Mouse (Mus musculus): ENCODE data around the gene Senp5. TPM values are rescaled to one million over a fixed set of nuclear protein-coding genes. Genes with fewer than 3 reads are reported as not detected.
A peak's percentile ranks its signal among the peaks of the same experiment; 100 is the strongest.

Senp5 gene
- total RNA-seq, 2 experiments from 2014 or later, result 20.2 to 21.0 TPM

DNA sequence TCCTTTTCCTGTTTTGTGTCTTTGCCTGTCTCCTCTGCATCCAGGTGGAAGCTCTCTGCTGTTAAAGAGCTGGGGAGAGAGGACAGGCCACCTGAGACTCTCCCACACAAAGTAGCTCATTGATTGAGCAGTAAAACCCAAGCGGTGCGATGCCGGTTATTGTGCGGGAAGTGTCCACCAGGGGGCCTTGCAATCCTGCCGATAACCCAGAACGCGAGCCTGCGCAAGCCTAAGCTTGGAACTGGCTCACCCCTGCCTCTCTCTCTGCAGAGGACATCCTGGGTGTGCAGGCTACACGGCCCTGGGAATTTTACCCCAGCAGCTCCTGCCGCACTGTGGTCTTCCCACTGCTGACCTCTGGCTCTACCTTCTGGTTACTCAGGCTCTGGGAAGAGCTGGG lies 59.1 kb downstream of the Senp5 start:
- peak; percentile 65 for ATAC-seq (replicated peaks; ENCODE audit: poor library complexity)

DNA sequence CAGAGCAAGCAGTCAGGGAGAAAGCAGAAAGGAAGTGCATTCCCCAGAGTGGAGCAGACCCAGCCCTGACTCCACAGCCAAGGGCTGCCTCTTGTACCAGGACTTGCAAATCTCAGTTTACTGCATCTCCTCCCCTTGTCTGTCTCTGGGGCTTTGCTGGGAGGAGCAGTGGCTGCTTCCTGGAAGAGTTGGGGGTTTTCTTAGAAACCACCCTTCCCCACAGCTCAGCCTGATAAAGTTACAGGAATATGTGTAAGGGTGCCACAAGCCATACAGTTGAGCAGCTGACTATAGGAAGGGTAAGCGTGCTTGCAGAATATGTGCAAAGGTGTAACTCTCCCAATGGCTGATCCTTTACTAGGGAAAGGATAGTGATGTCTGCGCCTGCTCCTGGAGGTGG lies 62.5 kb downstream of the Senp5 start:
- ATAC-seq (replicated peaks; ENCODE audit: poor library complexity), result 0 out of 2 replicates have a peak, but pooled peaks have one; percentile 16

DNA sequence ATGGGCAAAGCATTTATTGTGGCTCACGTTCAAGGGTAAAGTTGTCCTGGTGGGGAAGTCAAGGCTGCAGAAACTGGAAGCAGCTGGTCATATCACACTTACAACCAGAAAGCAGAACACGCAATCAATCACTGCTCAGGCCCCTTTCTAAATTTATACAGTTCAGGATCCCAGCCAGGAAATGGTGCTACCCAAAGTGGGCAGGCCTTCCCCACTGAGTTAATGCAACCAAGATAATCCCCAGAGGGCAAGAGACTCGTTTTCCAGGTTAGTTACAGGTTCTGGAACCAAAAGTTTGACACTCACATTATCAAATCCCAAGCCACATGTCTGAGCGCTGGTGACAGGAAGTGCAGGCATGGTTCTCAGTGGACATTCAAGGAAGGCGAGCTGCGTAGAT lies 64.2 kb downstream of the Senp5 start:
- no peak for ATAC-seq (replicated peaks; ENCODE audit: poor library complexity)

GRCm38 (mm10) chr16:31936568-31936967 lies 66.5 kb downstream of the Senp5 start:
- ATAC-seq (replicated peaks; ENCODE audit: poor library complexity), result no peak

- peak; percentile 52 for ATAC-seq (replicated peaks; ENCODE audit: poor library complexity)
These were observed 67.8 kb downstream of the Senp5 start for GRCm38 (mm10) chr16:31935091-31935979.

- ATAC-seq (replicated peaks; ENCODE audit: poor library complexity), result no peak
These were observed 68.5 kb downstream of the Senp5 start for GRCm38 (mm10) chr16:31934550-31935010.

DNA sequence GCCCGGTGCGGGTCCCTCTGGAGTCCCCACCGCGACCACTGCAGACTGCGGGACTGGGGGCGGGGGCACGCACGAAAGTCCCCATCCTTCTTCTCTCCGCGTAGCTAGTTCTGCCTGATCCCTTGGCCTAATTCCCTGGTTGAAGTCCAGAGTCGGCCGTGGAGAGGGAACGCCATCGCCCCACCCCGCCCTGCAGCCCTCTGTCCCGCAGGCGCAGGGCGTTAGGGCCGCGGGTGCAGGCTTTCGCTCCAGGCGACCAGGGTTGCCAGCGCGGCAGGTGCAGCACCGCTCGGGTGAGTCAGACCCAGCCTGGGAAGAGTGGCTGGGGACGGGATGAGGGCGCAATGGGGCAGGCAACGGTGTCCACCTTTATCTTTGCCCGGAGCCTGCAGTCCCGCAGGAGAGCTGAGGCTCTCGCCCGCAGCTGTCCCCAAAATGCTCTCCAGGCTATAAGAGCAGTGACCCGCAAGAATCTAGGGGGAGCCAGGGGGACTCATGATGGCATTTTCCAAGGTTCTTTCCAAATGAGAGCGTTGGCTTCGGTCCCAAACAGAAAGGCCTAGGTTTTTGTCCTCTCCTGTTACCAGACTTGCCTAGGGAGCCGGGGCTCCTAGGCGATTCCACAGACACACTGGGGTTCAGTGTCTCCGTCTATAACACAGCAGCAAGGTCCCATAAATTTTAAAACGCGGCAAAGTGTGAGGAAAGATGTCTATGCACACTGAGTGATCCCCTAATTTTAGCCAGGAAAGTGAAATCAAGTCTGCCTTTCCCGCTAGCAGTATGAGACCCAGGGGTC lies 69.1 kb downstream of the Senp5 start, which contains the start of gene Pigz:
Gene Pigz, plus strand, starts transcription at position 101 of the 799 bp plus-strand sequence.
- no peak for ATAC-seq (replicated peaks; ENCODE audit: poor library complexity)

GRCm38 (mm10) chr16:31932840-31933697 lies 70.0 kb downstream of the Senp5 start:
- peak; percentile 92 for ATAC-seq (replicated peaks; ENCODE audit: poor library complexity)

- ATAC-seq (replicated peaks; ENCODE audit: poor library complexity), result no peak
These were observed 70.8 kb downstream of the Senp5 start for GRCm38 (mm10) chr16:31932255-31932654.

DNA sequence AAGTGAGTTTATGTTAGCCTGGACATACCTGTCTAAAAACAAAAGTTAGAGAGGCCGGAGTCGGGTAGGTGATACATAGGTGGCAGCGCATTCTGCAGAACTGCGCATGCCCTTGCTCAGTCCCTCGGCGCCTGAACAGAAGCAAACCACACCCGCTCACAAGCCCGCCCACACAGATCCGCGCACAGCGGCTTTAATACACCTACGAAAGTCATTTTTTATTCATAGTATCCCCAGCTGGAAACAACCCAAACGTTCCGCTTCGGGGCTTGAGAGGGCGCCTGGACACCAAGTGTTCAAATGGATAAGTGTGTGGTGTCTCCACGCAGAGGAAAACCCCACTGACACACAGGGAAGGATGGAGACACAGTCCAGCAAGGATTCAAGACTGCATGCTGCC lies 71.8 kb downstream of the Senp5 start:
- ATAC-seq (replicated peaks; ENCODE audit: poor library complexity), result no peak

DNA sequence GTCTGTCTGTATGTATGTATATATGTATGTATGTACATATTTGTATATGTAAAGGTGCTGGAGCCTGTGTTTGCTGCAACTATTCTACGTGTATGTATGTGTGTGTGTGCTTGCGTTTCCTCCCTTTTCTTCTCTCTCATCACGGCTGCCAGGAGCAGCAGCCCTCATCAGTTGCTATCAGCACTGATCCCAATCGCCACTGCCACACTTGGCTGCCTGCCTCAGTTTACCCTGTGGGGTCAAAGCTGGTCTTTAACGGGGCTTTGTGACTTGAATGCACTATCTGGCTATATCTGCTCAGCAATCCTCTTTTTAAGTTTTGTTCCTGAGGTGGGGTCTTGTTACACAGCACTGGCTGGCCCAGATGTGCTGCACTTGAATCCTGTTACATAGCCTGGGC lies 75.7 kb downstream of the Senp5 start:
- ATAC-seq (replicated peaks; ENCODE audit: poor library complexity), result no peak

GRCm38 (mm10) chr16:31926547-31927182 lies 76.4 kb downstream of the Senp5 start:
- no peak for ATAC-seq (replicated peaks; ENCODE audit: poor library complexity)

DNA sequence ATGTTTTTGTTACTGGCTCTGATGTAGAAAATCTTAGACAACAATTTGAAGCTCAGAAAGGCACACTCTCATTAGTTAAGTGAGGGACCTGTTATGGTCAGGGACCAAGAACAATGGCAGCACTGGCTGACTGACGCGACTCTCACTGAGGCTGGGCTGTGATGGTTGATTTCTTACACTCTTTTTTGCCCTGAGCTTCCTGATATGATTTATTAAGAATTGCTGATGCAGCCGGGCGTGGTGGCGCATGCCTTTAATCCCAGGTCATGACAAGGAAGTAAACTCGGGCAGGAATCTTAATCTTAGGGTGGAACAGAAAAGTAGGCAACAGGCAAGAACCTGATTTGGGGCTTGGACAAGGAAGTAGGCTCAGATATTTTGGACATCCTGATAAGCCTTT lies 77.0 kb downstream of the Senp5 start:
- no peak for ATAC-seq (replicated peaks; ENCODE audit: poor library complexity)

DNA sequence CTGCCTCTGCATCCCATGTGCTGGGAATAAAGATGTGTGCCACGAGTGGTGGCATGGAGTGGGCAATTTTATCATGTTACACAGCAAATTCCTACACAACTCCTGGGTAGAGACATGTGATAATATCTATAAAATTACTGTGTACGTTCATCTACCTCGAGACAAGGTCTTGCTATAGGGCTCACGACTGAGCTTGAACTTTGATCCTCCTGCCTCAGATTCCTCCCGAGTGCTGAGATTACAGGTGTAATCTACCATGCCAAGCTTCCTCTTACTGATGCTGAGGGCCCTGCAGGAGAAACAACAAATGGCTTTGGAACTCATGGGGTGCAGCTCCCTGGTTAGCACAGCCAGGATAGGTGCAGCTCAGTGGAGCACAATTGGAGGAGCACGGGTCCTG lies 78.7 kb downstream of the Senp5 start:
- no peak for ATAC-seq (replicated peaks; ENCODE audit: poor library complexity)

GRCm38 (mm10) chr16:31918248-31918724 lies 84.8 kb downstream of the Senp5 start:
- peak; percentile 94 for ATAC-seq (replicated peaks; ENCODE audit: poor library complexity)

DNA sequence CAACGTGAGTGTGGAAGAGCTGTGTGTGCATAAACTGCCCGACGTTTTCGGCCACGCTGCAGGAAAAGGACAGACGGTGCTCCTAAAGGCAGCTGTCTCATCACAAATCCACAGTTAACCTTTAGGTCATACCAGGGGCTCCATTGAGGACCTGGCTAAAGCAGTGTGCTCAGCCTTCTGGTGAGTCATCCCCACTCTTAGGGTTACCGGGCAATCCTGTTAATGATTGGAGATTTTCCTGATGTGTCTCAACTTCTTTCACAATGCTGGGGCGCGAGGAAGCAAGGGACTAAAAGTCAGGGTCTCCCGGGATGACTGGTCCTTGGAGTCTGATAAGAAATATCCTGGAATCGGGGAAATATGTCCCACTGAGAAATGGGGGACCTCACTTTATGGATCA lies 85.3 kb downstream of the Senp5 start:
- ATAC-seq (replicated peaks; ENCODE audit: poor library complexity), result no peak

DNA sequence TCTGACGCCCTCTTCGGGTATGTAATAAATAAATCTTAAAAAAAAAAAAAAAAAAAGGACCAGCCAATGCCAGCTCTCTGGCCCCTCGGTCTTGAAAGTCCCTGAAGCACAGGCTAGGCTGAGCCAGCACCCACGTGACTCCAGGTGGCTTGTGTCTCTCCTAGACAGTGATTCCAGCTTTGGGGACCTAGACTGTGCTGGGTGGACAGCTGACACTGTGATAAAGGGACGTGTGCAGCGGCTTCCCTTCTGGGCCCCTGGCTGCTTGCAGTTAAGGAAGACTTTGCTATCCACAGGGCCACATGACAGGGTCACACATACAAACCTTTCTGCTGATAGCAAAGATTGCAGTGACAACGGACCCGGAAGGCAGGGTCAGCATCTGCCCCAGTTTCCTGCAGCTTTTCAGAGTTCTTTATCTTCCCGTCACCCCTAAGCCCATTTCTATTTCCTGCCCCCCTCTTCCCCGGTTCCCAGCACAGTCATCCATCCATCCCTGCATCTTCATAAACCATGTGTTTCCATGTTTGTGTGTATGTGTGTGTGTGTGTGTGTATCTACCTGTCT lies 92.7 kb downstream of the Senp5 start:
- ATAC-seq (replicated peaks; ENCODE audit: poor library complexity), result no peak

Measured in megakaryocyte progenitor cell, adult 5-6 weeks (primary cell).